Mouse (Mus musculus): Measurements from ENCODE around the gene Slc22a5.
"Not testable (repeated sequence)": the region's sequence is repeated elsewhere in the genome, so short reads cannot be mapped to it uniquely, and the experiment has no call there.

GRCm38 (mm10) chr11:53931944-53932318, 40.5 kb upstream of the Slc22a5 start:
- not testable (repeated sequence) for TF ChIP-seq CTCF (conservative IDR thresholded peaks at IDR 0.05; ENCODE audit: low read length); NANOG (IDR thresholded peaks at IDR 0.05; ENCODE audit: borderline replicate concordance, low read length); POU5F1 (IDR thresholded peaks at IDR 0.05; ENCODE audit: borderline replicate concordance, low read length)
